Mouse (Mus musculus) hindbrain, postnatal 0 days (tissue): ENCODE results near the gene Skint7. TPM values are rescaled to one million over a fixed set of nuclear protein-coding genes. Genes with fewer than 3 reads are reported as not detected.
"Not testable (repeated sequence)": the region's sequence is repeated elsewhere in the genome, so short reads cannot be mapped to it uniquely, and the experiment has no call there.

ENCODE experiments used
- ATAC-seq: fragments of 200-750 bp; cut with Nextera tagmentation; 2 replicates; pipeline ENCODE4 v1.8.0; 2017; ENCODE audit warnings: mild to moderate bottlenecking, moderate TSS enrichment, moderate library complexity
- DNase-seq: peaks from one replicate; pipeline ENCODE4 v3.0.0-alpha.2; 2015; ENCODE audit warnings: low spot score
- H3K27ac ChIP-seq: fragments of 300-500 bp; sonication (generic); 2 replicates; pipeline ENCODE4 v1.5.1; 2014; ENCODE audit warnings: mild to moderate bottlenecking
- H3K27me3 ChIP-seq: fragments of 300-500 bp; sonication (generic); 2 replicates; pipeline ENCODE4 v1.6.1; 2014; ENCODE audit warnings: low read length, mixed read lengths; ENCODE audit not compliant: insufficient read depth
- H3K36me3 ChIP-seq: fragments of 300-500 bp; sonication (generic); 2 replicates; pipeline ENCODE4 v1.6.1; 2014; ENCODE audit warnings: low read length, mixed read lengths; ENCODE audit not compliant: insufficient read depth
- H3K4me1 ChIP-seq: fragments of 300-500 bp; sonication (generic); 2 replicates; pipeline ENCODE4 v1.6.1; 2014; ENCODE audit warnings: antibody characterized with exemption, low read length, mixed read lengths; ENCODE audit not compliant: insufficient read depth
- H3K4me2 ChIP-seq: fragments of 300-500 bp; sonication (generic); 2 replicates; pipeline ENCODE4 v1.6.1; 2014; ENCODE audit warnings: low read depth, mild to moderate bottlenecking, low read length, moderate library complexity, mixed read lengths
- H3K4me3 ChIP-seq: fragments of 300-500 bp; sonication (generic); 2 replicates; pipeline ENCODE4 v1.5.1; 2014; ENCODE audit warnings: low read length
- H3K9ac ChIP-seq: fragments of 300-500 bp; sonication (generic); replicated peaks from 2 replicates; pipeline ENCODE4 v1.6.1; 2014; ENCODE audit warnings: mild to moderate bottlenecking, low read length, moderate library complexity, mixed read lengths
- H3K9me3 ChIP-seq: fragments of 300-500 bp; sonication (generic); 2 replicates; pipeline ENCODE4 v1.6.1; 2016; ENCODE audit warnings: low read length, mixed read lengths
- CTCF ChIP-seq: IDR thresholded peaks from 2 replicates; pipeline ENCODE4 v1.5.1; 2016; ENCODE audit warnings: antibody characterized with exemption, control low read depth, low read depth
- WGBS: fragments of 180-500 bp; shearing (Covaris S2); extraction: QIAGEN DNeasy Blood & Tissue Kit; methylation state at CpG from one replicate; pipeline ENCODE4 v1.1.7; 2014; 5-methylcytosine and 5-hydroxymethylcytosine counted together
- polyA plus RNA-seq: library from polyadenylated mRNA; unstranded; fragments of >200 nt; fragmentation: Nextera tagmentation; extraction: Ambion mirVana; gene quantifications from 2 replicates; pipeline ENCODE4 v1.2.1, GENCODE M21; 2015
- total RNA-seq: library from RNA; depleted of rRNA; stranded (reverse); fragments of >200 nt; gene quantifications from 2 replicates; pipeline ENCODE4 v1.2.3, GENCODE M21; 2014; rRNA removed

The Skint7 gene
- not detected in 2 replicates for total RNA-seq
- not detected in 2 replicates for polyA plus RNA-seq

GRCm38 (mm10) chr4:111972623-111973022 is at the start of gene Skint7:
Gene Skint7 (plus strand): TSS chr4:111972923.
- Histone ChIP-seq H3K27me3 (no peaks in the 10 kb centered on the region), H3K4me2 (no peak within 1 kb of the TSS), H3K9me3 (no peaks in the 10 kb centered on the region), H3K36me3 (no peaks in the 10 kb centered on the region), H3K4me1 (no peaks in the 10 kb centered on the region), H3K9ac (no peak within 1 kb of the TSS), H3K4me3 (no peak within 1 kb of the TSS), H3K27ac (no peak within 1 kb of the TSS)
- DNase-seq (no peak), ATAC-seq (no peak)
- WGBS: 98% methylated on average over 1 of the region's 1 CpGs
- no peak for TF ChIP-seq CTCF

- peak; percentile 19 for DNase-seq
- 22% methylated on average over 1 of the region's 1 CpGs for WGBS
- peak; percentile 55 for TF ChIP-seq CTCF
- Histone ChIP-seq H3K9me3 (no peaks in the 10 kb centered on the region), H3K27me3 (no peaks in the 10 kb centered on the region), H3K9ac (no peak overlapping the region), H3K4me3 (no peak overlapping the region), H3K4me2 (no peak overlapping the region), H3K27ac (no peak overlapping the region), H3K36me3 (no peaks in the 10 kb centered on the region), H3K4me1 (no peaks in the 10 kb centered on the region)
- no peak for ATAC-seq
Measured at GRCm38 (mm10) chr4:111961309-111961708, 11.4 kb upstream of the Skint7 start.

GRCm38 (mm10) chr4:111963241-111963640 is 9.5 kb upstream of the Skint7 start:
- H3K9ac ChIP-seq, H3K27ac ChIP-seq, H3K27me3 ChIP-seq, H3K4me2 ChIP-seq, H3K9me3 ChIP-seq, H3K4me1 ChIP-seq, ATAC-seq, H3K4me3 ChIP-seq, DNase-seq, H3K36me3 ChIP-seq: not testable (repeated sequence)
- 63% methylated on average over 1 of the region's 1 CpGs for WGBS

- Histone ChIP-seq H3K4me1 (no peaks in the 10 kb centered on the region), H3K4me2 (no peak overlapping the region), H3K27ac (no peak overlapping the region), H3K27me3 (no peaks in the 10 kb centered on the region), H3K4me3 (no peak overlapping the region), H3K36me3 (no peaks in the 10 kb centered on the region), H3K9me3 (no peaks in the 10 kb centered on the region), H3K9ac (no peak overlapping the region)
- DNase-seq: no peak
- ATAC-seq: no peak
- 76% methylated on average over 3 of the region's 3 CpGs for WGBS
- TF ChIP-seq CTCF: no peak
Measured at GRCm38 (mm10) chr4:111963669-111964068, 9.1 kb upstream of the Skint7 start.

- no peak for TF ChIP-seq CTCF
- Histone ChIP-seq H3K36me3 (no peaks in the 10 kb centered on the region), H3K4me1 (no peaks in the 10 kb centered on the region), H3K9me3 (no peaks in the 10 kb centered on the region), H3K27ac (no peak within 1 kb of the TSS), H3K4me3 (no peak within 1 kb of the TSS), H3K27me3 (no peaks in the 10 kb centered on the region), H3K4me2 (no peak within 1 kb of the TSS), H3K9ac (no peak within 1 kb of the TSS)
- ATAC-seq (no peak), DNase-seq (no peak)
Measured at GRCm38 (mm10) chr4:112005969-112006368, 33.2 kb downstream of the Skint7 start, which contains the start of gene Skint1. Gene Skint1 (plus strand): TSS chr4:112006269.

Other genes starting within 250 kb of the Skint7 start
- gene Slc5a9, start 70.0 kb upstream of the Skint7 start, total RNA-seq: not detected in 2 replicates
- gene Slc5a9, start 70.0 kb upstream of the Skint7 start, polyA plus RNA-seq: not detected in 2 replicates
- gene Skint8, start 53.5 kb upstream of the Skint7 start, total RNA-seq: not detected in 2 replicates
- gene Skint8, start 53.5 kb upstream of the Skint7 start, polyA plus RNA-seq: not detected in 2 replicates
- not detected in 2 replicates for gene Skint1, start 33.3 kb downstream of the Skint7 start, total RNA-seq
- not detected in 2 replicates for gene Skint1, start 33.3 kb downstream of the Skint7 start, polyA plus RNA-seq
- gene Skint4, start 99.1 kb downstream of the Skint7 start, total RNA-seq: not detected in 2 replicates
- not detected in 2 replicates for gene Skint4, start 99.1 kb downstream of the Skint7 start, polyA plus RNA-seq